Mouse (Mus musculus) neutrophil, adult 5-6 weeks (primary cell): Measurements from ENCODE around the gene Tmem132d. TPM values are rescaled to one million over a fixed set of nuclear protein-coding genes. Genes with fewer than 3 reads are reported as not detected.

ENCODE experiments used
- ATAC-seq: fragments of 151-379, 151-347 bp; 2 replicates; pipeline ENCODE4 v1.8.0; 2017; ENCODE audit warnings: mild to moderate bottlenecking, moderate TSS enrichment; ENCODE audit not compliant: insufficient number of reproducible peaks, poor library complexity, low FRiP score, severe bottlenecking; ENCODE audit errors: extremely low read depth
- total RNA-seq: library from RNA; stranded (forward); fragments of 200-1000 nt; gene quantifications from 2 replicates; pipeline ENCODE4 v1.2.3, GENCODE M21; 2017

Gene Tmem132d
- total RNA-seq, result not detected in 2 replicates

DNA sequence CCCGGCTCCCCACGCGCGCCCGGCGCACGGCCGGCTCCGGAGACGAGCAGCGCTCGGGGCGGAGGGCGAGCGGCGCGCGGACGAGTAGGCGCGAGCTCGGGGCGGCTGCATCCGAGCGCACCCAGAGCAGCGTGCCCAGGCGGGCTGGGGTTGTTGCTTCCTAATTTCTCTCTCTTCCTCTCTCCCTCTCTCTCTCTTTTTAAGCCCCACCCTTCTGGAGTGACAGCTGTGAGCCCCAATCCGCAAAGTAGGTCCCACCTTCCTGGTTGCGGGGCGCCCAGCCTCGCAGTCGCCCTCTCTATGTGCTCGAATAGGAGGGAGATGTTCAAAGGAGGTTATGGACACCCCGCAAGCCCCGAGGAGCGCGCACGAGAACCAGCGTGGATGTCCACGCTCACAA is at the start of gene Tmem132d:
Gene Tmem132d, minus strand, starts transcription at position 162 of the 400 bp plus-strand sequence.
- ATAC-seq, result no peak

DNA sequence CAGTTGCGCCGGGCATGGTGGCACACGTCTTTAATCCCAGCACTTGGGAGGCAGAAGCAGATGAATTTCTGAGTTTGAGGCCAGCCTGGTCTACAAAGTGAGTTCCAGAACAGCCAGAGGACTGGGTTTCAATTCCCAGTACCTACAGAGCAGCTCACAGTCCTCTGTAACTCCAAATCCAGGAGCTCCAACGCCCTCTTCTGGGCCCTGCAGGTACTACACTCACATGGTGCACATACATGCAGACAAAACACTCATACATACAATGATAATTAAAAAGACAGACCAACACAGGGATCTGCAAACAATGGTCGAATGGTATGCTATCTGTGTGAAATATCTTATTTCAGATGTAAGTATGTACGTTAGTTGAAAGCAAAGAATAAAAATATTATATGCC is 47.9 kb upstream of the Tmem132d start:
- no peak for ATAC-seq

DNA sequence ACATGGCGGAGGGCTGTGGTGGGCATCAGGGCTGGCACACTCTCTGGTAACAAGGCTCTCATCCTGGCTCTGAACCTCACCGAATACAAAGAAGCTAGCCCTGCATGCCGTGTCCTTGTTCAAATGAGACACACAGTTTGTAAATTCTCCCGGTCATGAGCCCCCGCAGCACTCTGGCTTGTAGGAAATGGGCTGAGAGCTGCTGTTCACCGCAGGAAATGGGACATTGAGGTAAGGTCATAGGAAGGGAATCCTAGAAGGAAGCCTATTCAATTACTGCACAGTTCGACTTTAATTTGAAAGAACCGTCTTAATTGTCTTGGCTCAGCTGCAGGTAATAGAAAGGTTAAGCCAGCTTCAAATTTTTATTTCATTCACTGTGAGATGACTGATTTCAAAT is 42.5 kb upstream of the Tmem132d start:
- ATAC-seq, result no peak

DNA sequence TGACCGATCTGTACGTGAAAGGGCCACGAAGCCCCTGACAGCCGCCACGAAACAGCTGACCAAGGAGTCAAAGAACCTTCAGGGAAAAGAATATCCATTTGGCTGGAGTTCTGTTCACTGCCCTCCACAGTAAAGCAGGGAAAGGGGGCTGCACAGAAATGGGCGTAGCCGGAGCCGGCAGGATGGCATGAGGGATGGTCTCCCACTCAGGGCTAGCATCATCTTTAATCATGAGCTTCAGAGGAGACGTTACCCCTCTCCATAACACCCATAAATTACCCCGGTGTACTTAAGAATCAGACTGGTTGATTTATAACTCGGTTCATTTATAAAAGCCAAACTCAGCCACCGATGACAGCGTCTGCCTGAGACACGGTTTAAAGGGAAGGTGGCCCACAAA is 36.9 kb upstream of the Tmem132d start:
- no peak for ATAC-seq

DNA sequence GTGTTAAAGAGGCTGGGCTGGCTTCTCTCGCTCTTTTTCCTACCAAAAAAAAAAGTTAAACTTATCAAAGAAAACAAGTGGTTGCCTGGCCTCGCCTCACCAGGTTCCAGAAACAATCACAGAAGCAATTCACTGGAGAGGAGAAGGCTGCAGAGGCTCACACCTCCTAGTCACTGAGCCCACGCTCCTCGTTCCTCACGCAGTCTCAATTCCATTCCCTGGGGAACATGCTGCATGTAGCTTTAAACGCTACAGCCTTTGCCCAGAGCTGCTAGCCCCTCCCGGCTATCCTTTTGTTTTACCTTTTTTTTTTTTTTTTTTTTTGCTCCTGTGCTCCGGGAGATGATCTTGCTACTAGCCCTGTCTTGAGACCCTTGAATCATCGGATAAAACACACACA is 31.6 kb upstream of the Tmem132d start:
- ATAC-seq, result no peak

DNA sequence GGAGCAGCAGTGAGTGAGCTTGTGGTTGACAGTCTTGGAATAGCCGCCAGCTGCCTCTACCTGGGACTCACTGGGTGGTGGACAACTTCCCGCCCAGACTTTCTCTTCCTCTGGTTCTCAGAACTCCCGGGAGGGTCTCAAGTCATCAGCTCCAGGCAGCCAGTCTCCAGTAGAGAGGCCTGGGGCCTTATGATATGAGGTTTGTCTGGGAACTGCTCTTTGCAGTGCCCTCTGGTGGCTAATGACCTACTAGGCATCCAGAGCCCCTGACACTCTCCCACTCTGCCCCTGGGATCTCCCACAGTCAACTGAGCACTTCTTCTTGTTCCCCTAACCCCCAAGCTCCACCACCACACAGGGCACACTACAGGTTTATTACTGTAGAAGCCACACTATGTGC is 27.7 kb upstream of the Tmem132d start:
- no peak for ATAC-seq

DNA sequence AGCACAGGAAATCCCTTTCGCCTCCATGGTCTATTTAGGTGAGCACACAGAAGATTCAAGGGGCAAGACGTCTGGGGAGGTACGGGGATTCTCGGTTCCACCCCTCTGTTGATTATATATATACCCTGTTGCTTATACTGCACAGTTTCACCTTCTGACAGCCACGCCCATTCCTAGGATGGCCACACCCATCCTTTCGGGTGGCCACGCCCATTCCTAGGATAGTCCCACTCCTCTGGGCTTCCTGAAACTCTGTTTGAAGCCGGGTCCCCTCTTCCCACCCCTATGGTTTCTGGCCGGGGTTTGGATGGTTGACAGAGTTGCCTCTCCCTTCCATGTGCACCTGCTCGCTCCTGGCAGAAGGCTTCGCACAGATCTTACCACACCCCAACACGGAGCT is 22.9 kb upstream of the Tmem132d start:
- no peak for ATAC-seq

DNA sequence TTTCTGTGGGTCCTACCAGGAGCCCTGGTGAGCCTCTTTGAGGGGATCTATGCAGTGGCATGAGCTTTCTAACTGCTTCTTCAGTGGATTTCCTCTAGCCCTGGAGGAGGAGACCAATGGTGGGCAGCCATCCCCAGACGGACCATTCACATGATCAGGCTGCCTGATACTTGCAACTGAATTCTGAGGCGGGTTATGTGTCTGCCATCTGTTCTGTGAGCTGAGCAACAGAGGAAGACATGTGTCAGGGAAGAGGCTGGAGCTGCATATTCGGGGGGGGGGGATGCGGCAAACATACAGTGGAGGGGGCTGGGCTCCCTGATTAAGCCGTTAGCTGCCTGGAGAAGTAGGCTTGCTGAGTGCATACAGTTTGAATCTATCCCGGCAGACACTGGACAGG is 19.3 kb upstream of the Tmem132d start:
- ATAC-seq, result no peak

DNA sequence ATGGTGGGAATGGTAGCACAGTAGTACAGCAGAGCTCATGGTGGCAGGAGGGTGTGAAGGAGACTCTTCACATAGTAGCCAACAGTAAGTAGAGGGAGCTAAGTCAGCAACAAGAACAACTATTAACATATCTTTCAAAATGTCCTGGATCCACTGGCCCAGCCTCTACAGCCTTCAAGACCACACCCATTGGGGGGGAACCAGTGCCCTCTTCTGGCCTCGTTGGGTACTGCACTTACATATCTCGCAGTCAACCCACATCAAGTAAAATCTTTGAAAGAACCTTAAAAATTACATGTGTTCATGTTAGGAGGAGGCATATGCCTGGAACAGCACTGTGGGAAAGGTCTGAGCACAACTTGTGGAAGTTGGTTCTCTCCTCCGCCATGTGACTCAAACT is 17.9 kb upstream of the Tmem132d start:
- ATAC-seq, result no peak

DNA sequence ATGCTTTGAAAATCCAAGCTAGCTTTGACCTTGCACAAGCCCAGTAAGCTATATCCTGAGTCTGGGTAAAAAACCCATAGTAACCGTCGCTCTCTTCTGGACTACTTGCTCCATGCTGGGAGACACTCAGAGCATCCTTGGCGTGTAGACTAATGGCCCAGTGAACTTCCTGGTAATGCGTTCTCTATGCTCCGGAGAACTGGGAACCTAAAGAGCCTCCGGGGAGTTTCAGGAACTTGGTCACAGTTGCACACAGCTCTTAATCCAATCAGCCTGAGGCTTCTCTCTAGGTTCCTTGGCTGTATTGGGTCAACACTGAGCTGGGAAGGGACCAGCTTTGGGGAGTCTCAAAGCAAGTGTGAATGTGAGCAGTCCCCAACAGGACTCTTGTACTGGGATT is 12.0 kb upstream of the Tmem132d start:
- ATAC-seq, result no peak

DNA sequence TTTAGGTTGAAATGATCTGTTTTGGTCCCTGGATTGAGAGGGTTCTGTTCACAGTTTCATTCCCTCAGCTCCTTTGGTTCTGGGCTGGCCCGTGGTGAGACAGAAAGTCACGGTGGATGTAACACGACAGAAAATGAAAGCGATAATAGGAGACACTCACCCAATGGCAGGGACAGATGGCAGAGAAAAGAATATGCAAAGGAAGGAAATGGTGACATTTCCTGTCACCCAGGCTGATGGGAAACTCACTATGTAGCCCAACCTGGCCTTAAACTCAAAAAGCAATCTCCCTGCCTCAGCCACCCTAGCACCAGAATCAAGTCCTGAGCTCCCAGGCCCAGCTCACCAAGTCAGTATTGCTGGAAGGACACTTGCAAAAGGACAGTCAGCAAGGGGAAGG is 11.0 kb upstream of the Tmem132d start:
- ATAC-seq, result no peak

DNA sequence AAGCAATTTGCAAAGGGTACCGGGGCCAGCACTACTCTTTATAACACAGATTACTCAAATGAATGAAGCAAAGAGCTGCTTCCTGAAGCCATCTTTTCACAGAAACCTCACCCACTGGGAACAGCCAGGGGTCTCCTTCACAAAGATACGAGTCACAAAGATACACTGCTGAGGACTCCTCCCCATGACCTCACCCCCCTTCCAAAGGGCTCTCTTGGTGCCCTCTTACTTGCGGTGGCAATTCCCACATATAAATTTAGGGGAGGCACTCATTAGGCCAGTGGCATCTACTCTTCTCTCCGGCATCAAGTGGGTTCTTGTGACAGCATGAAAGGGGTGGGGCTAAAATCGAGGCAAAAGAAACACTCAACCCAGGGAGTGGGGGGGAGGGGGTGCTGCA is 8.2 kb upstream of the Tmem132d start:
- no peak for ATAC-seq

DNA sequence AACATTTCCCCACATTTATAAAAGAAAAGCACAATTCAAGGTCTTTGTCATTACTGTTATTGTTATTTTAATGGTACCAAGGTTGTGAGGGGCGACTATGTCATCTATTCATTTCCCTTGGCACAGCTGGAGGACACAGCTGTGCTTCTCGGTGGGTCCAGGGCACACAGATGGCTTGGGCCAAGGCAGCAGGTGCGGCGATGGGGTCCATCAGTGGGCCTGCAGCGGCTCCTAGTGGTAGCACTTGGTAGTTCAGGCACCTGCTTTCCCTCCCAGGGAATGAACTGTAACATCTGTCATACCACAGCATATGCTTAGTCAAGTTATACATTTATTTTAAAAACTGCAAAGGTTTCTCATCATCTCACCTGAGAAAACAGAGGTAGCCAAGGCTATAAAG is 7.0 kb upstream of the Tmem132d start:
- no peak for ATAC-seq

DNA sequence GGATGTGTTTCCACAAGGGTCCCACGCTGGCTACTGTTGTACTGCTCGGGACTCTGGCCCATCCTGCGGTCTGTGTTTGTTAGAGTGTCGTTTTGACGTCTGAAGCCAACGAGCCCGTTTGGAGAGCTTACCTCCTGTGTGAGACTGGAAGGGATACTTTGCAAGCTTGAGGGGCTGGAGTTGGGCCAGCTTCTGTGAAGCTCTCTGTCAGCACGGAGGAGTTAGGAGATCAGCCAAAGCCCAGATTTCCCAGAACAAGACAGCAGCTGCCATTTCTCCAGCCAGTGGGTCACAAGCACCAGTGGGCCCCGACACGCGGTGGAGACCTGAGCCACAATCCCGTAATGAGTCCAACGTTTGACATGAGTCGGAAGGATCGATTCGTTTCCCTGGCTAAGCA is 5.2 kb upstream of the Tmem132d start:
- no peak for ATAC-seq

DNA sequence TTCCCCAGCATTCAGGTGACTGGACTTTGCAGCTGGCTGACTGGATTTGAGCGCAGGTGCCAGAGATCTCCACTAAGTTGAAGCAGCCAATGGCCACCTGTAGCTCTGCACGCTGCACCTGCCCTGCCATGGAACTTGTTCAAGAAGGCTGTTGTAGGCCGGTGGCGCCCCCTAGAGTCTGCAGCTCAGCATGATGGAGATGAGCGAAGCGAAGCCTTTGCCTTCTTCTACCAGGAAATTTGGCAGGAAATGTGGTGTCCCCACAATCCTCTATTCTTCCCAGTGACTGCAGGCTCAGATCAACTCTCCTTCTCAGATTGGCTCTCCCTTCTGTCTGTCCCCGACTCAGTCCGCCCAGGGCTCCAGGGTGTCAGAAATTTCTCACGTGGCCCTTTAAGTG is 4.0 kb upstream of the Tmem132d start:
- ATAC-seq, result no peak

DNA sequence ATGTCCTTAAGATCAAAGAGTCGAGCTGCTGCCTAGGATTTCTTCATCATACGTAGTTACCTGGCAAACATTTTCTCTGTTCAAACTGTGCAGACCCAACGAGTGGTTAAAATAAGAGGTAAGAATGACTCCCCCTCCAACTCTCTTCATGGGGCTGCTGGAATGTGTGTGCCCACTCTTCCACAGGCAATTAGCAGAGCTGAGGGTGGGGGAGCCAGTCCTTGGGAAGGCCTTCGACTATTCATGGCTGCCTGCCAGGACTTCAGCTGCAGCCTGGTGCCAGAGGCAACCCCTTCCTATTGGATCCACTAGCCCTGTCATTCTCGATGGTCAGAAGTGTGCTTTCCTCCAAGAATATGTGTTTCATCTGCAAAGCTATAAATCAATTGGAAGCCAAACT is 2.8 kb upstream of the Tmem132d start:
- ATAC-seq, result no peak

DNA sequence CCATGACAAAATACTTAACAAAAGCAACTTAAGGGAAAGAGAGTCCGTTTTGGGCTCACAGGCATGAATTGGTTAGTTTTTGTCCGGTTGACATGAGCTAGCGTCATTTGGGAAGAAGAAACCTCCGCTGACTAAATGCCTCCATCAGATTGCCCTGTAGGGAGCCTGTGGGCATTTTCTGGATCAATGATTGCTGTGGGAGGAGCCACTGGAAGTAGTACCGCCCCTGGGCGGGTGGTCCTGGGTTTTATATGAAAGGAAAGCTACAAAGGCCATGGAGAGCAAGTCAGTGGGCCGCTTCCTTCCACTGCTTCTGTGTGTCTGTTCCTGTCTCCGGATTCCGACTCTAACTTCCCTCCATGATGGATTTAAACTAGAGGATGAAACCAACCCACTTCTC is 909 bp upstream of the Tmem132d start:
- ATAC-seq, result no peak

DNA sequence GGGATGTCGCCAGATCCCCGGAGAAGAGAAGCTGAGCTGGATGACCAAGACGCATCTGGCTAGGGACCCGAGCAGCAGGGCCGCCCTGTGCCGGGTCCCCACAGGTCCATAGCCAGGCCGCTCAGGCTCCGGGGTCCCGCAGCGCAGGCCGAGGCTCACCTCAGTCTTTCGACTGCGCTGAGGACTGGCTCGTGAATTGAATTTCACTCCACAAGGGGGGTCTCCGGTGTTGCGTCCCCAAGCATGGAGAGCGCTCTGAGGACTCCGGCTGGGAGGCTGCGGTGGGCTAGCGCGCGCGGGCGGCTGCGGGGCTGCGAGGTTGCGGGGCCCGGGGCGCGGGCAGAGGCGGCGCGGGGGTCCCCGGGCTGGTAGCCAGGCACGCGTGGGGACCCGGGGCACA is 455 bp downstream of the Tmem132d start:
- no peak for ATAC-seq

DNA sequence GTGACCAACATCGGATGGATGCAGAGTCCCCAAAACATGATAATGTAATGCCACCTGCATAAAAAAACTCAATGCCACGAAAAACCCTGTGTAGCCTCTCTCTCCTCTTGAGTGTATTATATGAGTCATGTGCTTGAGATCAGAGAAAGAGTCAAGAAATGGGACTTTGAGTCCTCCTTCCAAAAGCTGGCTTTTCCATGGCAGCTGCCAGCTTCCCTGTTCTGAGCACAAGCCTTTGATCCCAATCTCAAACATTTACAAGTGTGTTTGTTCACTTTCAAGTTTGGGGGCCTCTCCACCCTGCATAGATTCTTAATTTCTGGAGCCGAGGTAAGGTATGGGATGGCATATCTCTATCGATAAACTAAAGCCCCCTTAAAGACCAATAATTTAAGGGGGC is 8.2 kb downstream of the Tmem132d start:
- no peak for ATAC-seq

DNA sequence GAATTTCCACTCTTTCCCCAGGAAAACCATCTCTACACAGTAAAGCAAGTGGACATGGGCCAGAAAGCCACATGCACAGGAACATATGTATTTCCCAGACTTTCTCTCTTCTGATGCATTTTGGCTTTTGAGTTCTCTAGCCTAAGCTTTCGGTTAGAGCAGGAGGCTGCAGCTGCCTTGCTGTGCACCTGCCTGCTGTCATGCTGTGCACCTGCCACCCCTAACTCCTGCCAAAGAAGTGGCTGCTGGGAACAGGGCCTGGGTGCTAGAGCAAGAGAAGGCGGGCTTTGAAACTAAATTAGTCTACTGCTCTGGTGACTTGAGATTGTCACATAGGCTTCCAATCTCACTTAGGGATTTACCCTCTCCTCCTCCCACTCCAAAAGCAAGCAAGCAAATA is 8.7 kb downstream of the Tmem132d start:
- no peak for ATAC-seq

DNA sequence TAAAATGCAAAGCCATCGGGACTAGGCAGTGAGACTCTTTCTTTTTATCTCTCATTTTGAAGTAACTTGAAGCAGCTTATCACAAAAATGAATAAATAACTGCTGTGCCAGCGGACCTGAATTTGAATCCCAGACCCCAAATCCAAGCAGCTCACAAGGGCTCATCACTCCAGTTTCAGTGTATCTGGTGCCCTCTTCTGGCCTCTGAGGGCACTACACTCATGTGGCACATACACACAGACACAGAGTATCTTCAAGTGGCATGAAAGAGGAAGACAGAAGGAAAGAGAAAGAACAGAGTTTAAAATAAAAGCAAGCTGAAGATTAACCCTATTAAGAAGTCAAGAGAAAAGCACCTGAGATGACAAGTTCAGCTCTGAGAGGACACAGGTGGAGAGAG is 10.8 kb downstream of the Tmem132d start:
- no peak for ATAC-seq

DNA sequence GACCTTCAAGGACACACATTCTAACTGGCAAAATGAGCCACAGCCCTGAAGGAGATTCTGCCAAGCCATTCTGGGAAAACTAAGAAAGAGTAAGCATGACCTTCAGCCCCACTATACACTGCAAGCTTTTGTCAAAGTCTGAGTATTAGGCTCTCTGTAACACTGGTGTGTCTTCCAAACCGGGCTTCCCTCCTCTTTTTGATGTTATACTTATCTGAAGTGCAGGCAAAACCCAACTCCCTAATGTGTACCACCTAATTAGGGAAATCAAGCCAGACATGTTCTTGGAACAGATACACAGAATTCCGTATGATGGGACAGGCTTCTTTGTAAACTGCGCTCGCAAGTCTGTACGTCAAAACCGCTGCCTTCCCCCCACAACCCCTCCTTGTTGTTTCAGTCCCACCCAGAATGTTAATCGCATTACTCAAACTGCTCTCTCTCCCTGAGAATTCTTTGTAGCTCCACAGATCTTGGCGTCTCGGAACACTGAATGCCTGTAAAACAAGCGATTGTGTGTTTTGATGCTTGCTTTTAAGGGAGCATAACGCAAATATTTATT is 14.6 kb downstream of the Tmem132d start:
- ATAC-seq, result no peak
